Mouse (Mus musculus) MEL (cell line): ENCODE measurements around the gene Spata25. TPM values are rescaled to one million over a fixed set of nuclear protein-coding genes. Genes with fewer than 3 reads are reported as not detected.

Source experiments
- DNase-seq: peaks from one replicate; pipeline ENCODE4 v3.0.0; 2011; ENCODE audit warnings: low read depth, low spot score
- H3K27ac ChIP-seq: 2 replicates; pipeline ENCODE4 v1.5.1; 2012; ENCODE audit warnings: low read depth, mild to moderate bottlenecking, control low read depth, low read length, moderate library complexity; ENCODE audit not compliant: control insufficient read depth
- H3K27me3 ChIP-seq, 2 experiments: fragments of 150-350 bp in 1 of 2; sonication (generic) in 1 of 2; 2 replicates each; pipeline ENCODE4 v1.6.1; 2012; ENCODE audit warnings: low read length in 2 of 2, mild to moderate bottlenecking in 2 of 2, improper control_type of control experiment in 1 of 2, moderate library complexity in 1 of 2; ENCODE audit not compliant: insufficient read depth in 2 of 2, control insufficient read depth in 1 of 2
- H3K36me3 ChIP-seq, 2 experiments: 2 replicates each; pipeline ENCODE4 v1.6.1; 2012 to 2014; ENCODE audit warnings: low read length in 2 of 2, improper control_type of control experiment in 1 of 2, inconsistent platforms in 1 of 2, mild to moderate bottlenecking in 1 of 2; ENCODE audit not compliant: insufficient read depth in 2 of 2, control insufficient read depth in 1 of 2
- H3K4me1 ChIP-seq, 2 experiments: fragments of 150-350 bp in 1 of 2; sonication (generic) in 1 of 2; 2 replicates each; pipeline ENCODE4 v1.6.1; 2012; ENCODE audit warnings: low read length in 2 of 2, improper control_type of control experiment in 1 of 2, mild to moderate bottlenecking in 1 of 2; ENCODE audit not compliant: insufficient read depth in 2 of 2, control insufficient read depth in 1 of 2
- H3K4me3 ChIP-seq, 2 experiments: fragments of 150-350 bp in 1 of 2; sonication (generic) in 1 of 2; 2 replicates each; pipeline ENCODE4 v1.5.1; 2012; ENCODE audit warnings: low read depth in 2 of 2, low read length in 2 of 2, mild to moderate bottlenecking in 2 of 2, moderate library complexity in 2 of 2, control low read depth in 1 of 2, improper control_type of control experiment in 1 of 2; ENCODE audit not compliant: control insufficient read depth in 1 of 2, insufficient read depth in 1 of 2
- H3K79me2 ChIP-seq: 2 replicates; pipeline ENCODE4 v1.6.1; 2012; ENCODE audit warnings: mild to moderate bottlenecking, low read length, moderate library complexity; ENCODE audit not compliant: control insufficient read depth, poor library complexity, insufficient read depth
- H3K9ac ChIP-seq: 2 replicates; pipeline ENCODE4 v1.6.1; 2012; ENCODE audit warnings: low read depth, mild to moderate bottlenecking, control low read depth, low read length, moderate library complexity; ENCODE audit not compliant: control insufficient read depth, poor library complexity, severe bottlenecking
- H3K9me3 ChIP-seq: fragments of 150-350 bp; sonication (generic); replicated peaks from 2 replicates; pipeline ENCODE4 v1.6.1; 2012; ENCODE audit warnings: mild to moderate bottlenecking, low read length, improper control_type of control experiment, moderate library complexity; ENCODE audit not compliant: insufficient read depth
- CHD1 ChIP-seq: IDR thresholded peaks from 2 replicates; pipeline ENCODE4 v1.6.1; 2012; ENCODE audit warnings: low read depth, mild to moderate bottlenecking, inconsistent platforms, low read length, improper control_type of control experiment
- CTCF ChIP-seq, 3 experiments: IDR thresholded peaks in 2 of 3; conservative IDR thresholded peaks in 1 of 3; 2 replicates each; pipeline ENCODE4 v1.5.1; 2011 to 2012; ENCODE audit warnings: low read length in 3 of 3, low read depth in 2 of 3, mild to moderate bottlenecking in 2 of 3, improper control_type of control experiment in 1 of 3, inconsistent platforms in 1 of 3, mixed read lengths in 1 of 3, moderate library complexity in 1 of 3; ENCODE audit not compliant: control insufficient read depth in 1 of 3, insufficient read depth in 1 of 3, poor library complexity in 1 of 3, severe bottlenecking in 1 of 3
- E2F4 ChIP-seq: IDR thresholded peaks from 2 replicates; pipeline ENCODE4 v1.6.1; 2011; ENCODE audit warnings: low read depth, low read length, improper control_type of control experiment, borderline replicate concordance
- ETS1 ChIP-seq: IDR thresholded peaks from 2 replicates; pipeline ENCODE4 v1.6.1; 2012; ENCODE audit warnings: low read depth, mild to moderate bottlenecking, inconsistent platforms, low read length, improper control_type of control experiment, moderate library complexity
- GATA1 ChIP-seq: IDR thresholded peaks from 2 replicates; pipeline ENCODE4 v1.6.1; 2011; ENCODE audit warnings: low read depth, low read length, improper control_type of control experiment
- MAFK ChIP-seq: IDR thresholded peaks from 2 replicates; pipeline ENCODE4 v1.6.1; 2011; ENCODE audit warnings: low read depth, mild to moderate bottlenecking, low read length, improper control_type of control experiment, borderline replicate concordance
- MAX ChIP-seq: IDR thresholded peaks from 2 replicates; pipeline ENCODE4 v1.6.1; 2011; ENCODE audit warnings: low read length, improper control_type of control experiment
- MYB ChIP-seq: IDR thresholded peaks from 2 replicates; pipeline ENCODE4 v1.6.1; 2011; ENCODE audit warnings: mild to moderate bottlenecking, low read depth, low read length, improper control_type of control experiment
- NELFE ChIP-seq: IDR thresholded peaks from 2 replicates; pipeline ENCODE4 v1.6.1; 2011; ENCODE audit warnings: low read depth, low read length, improper control_type of control experiment
- NRF1 ChIP-seq: IDR thresholded peaks from 2 replicates; pipeline ENCODE4 v1.6.1; 2014; ENCODE audit warnings: low read depth, mild to moderate bottlenecking, inconsistent platforms, low read length, improper control_type of control experiment, moderate library complexity; ENCODE audit not compliant: poor library complexity, insufficient read depth, severe bottlenecking
- POLR2A ChIP-seq, 2 experiments: IDR thresholded peaks; 2 replicates each; pipeline ENCODE4 v1.6.1; 2011 to 2012; ENCODE audit warnings: low read length in 2 of 2, mild to moderate bottlenecking in 2 of 2, control low read depth in 1 of 2, improper control_type of control experiment in 1 of 2, low read depth in 1 of 2, moderate library complexity in 1 of 2; ENCODE audit not compliant: control insufficient read depth in 1 of 2, insufficient read depth in 1 of 2, poor library complexity in 1 of 2
- POLR2AphosphoS2 ChIP-seq: IDR thresholded peaks from 2 replicates; pipeline ENCODE4 v1.6.1; 2011; ENCODE audit warnings: low read length, improper control_type of control experiment
- POLR2AphosphoS5 ChIP-seq: IDR thresholded peaks from 2 replicates; pipeline ENCODE4 v1.6.1; 2012; ENCODE audit warnings: low read depth, borderline replicate concordance, mild to moderate bottlenecking, inconsistent platforms, low read length, moderate library complexity, mixed read lengths
- RAD21 ChIP-seq: IDR thresholded peaks from 2 replicates; pipeline ENCODE4 v1.6.1; 2011; ENCODE audit warnings: mild to moderate bottlenecking, low read depth, low read length, improper control_type of control experiment
- TAL1 ChIP-seq: IDR thresholded peaks from 2 replicates; pipeline ENCODE4 v1.6.1; 2012; ENCODE audit warnings: mild to moderate bottlenecking, inconsistent platforms, low read length, moderate library complexity, mixed read lengths
- UBTF ChIP-seq: IDR thresholded peaks from 2 replicates; pipeline ENCODE4 v1.6.1; 2012; ENCODE audit warnings: low read depth, mild to moderate bottlenecking, inconsistent platforms, low read length, improper control_type of control experiment, moderate library complexity, borderline replicate concordance; ENCODE audit not compliant: insufficient read depth
- USF1 ChIP-seq: IDR thresholded peaks from 2 replicates; pipeline ENCODE4 v1.6.1; 2014; ENCODE audit warnings: low read depth, mild to moderate bottlenecking, inconsistent platforms, low read length, improper control_type of control experiment, moderate library complexity
- USF2 ChIP-seq, 2 experiments: IDR thresholded peaks; 2 replicates each; pipeline ENCODE4 v1.6.1; 2011 to 2012; ENCODE audit warnings: improper control_type of control experiment in 2 of 2, low read length in 2 of 2, borderline replicate concordance in 1 of 2, inconsistent platforms in 1 of 2, low read depth in 1 of 2, mild to moderate bottlenecking in 1 of 2; ENCODE audit not compliant: insufficient read depth in 1 of 2
- ZNF384 ChIP-seq: IDR thresholded peaks from 2 replicates; pipeline ENCODE4 v1.6.1; 2012; ENCODE audit warnings: low read depth, mild to moderate bottlenecking, inconsistent platforms, low read length, improper control_type of control experiment
- polyA plus RNA-seq, 2 experiments: library from polyadenylated mRNA; stranded (reverse) in 1 of 2; unstranded in 1 of 2; fragments of >175 nt in 1 of 2; fragments of >200 nt in 1 of 2; gene quantifications; 2 replicates each; pipeline versions ENCODE4 v1.2.1 to v1.2.4; 2012; ENCODE audit warnings: low replicate concordance in 2 of 2, low read depth in 1 of 2; ENCODE audit not compliant: insufficient read length in 2 of 2, insufficient read depth in 1 of 2, missing spikeins in 1 of 2
- total RNA-seq: library from RNA; depleted of rRNA; stranded (reverse); fragments of 300-350 nt; gene quantifications from 2 replicates; pipeline ENCODE4 v1.2.3, GENCODE M21; 2012; rRNA removed

The Spata25 gene
- total and polyA plus RNA-seq, 3 experiments, result 0.13 to 0.50 TPM; not detected in 1

- no peaks in the 10 kb centered on the region for H3K27me3 ChIP-seq
- no peaks in the 10 kb centered on the region for H3K9me3 ChIP-seq
- no peak overlapping the region for H3K4me3 ChIP-seq
Measured at GRCm38 (mm10) chr2:164777246-164778014, 50.9 kb downstream of the Spata25 start.

GRCm38 (mm10) chr2:164776801-164777200 lies 51.5 kb downstream of the Spata25 start:
- no peak overlapping the region for H3K4me3 ChIP-seq
- no peaks in the 10 kb centered on the region for H3K27me3 ChIP-seq
- H3K36me3 ChIP-seq, result peaks cover 0 to 15% of the 10 kb centered on the region in 2 experiments; a peak in 2 of 4 replicates
- H3K79me2 ChIP-seq, result peaks cover 2% of the 10 kb centered on the region; the same call in 1 of the 2 replicates
- H3K9me3 ChIP-seq, result no peaks in the 10 kb centered on the region
- peaks cover 0 to 17% of the 10 kb centered on the region in 2 experiments; a peak in 3 of 4 replicates for H3K4me1 ChIP-seq
- no peak overlapping the region for H3K27ac ChIP-seq
- no peak for DNase-seq
- no peak overlapping the region for H3K9ac ChIP-seq
- no peak for TF ChIP-seq ZNF384

More at GRCm38 (mm10) chr2:164777246-164778014, 50.9 kb downstream of the Spata25 start:
- H3K36me3 ChIP-seq, result peaks cover 0 to 10% of the 10 kb centered on the region in 2 experiments; a peak in 2 of 4 replicates
- TF ChIP-seq CHD1, result no peak
- no peak for TF ChIP-seq USF2 (IDR thresholded peaks at IDR 0.05; ENCODE audit: borderline replicate concordance in 1 of 2, insufficient read depth in 1 of 2, low read depth in 1 of 2, low read length in 2 of 2)
- no peak for TF ChIP-seq MAX
- TF ChIP-seq POLR2A (IDR thresholded peaks at IDR 0.05; ENCODE audit: control insufficient read depth in 1 of 2, insufficient read depth in 1 of 2, low read depth in 1 of 2, low read length in 2 of 2, poor library complexity in 1 of 2), result no peak
- no peak for TF ChIP-seq E2F4
- TF ChIP-seq CTCF (IDR thresholded peaks at IDR 0.05 in 2 of 3, conservative IDR thresholded peaks at IDR 0.05 in 1 of 3; ENCODE audit: control insufficient read depth in 1 of 3, insufficient read depth in 1 of 3, low read depth in 2 of 3, low read length in 3 of 3, poor library complexity in 1 of 3, severe bottlenecking in 1 of 3), result no peak
- TF ChIP-seq ETS1, result no peak
- TF ChIP-seq NRF1, result no peak
- no peak for TF ChIP-seq TAL1
- TF ChIP-seq POLR2AphosphoS5, result no peak
- TF ChIP-seq RAD21, result no peak
- no peak for TF ChIP-seq MYB
- no peak for TF ChIP-seq GATA1
- TF ChIP-seq UBTF, result no peak
- no peak for TF ChIP-seq POLR2AphosphoS2
- TF ChIP-seq MAFK, result no peak
- no peak for TF ChIP-seq NELFE
- TF ChIP-seq USF1, result no peak
- TF ChIP-seq ZNF384, result no peak
- no peaks in the 10 kb centered on the region for H3K79me2 ChIP-seq
- H3K4me1 ChIP-seq, result peaks cover 0 to 11% of the 10 kb centered on the region in 2 experiments; a peak in 3 of 4 replicates
- no peak overlapping the region for H3K27ac ChIP-seq
- no peak for DNase-seq
- no peak overlapping the region for H3K9ac ChIP-seq

Other genes starting within 250 kb of the Spata25 start
- gene Wfdc6a, start 243.1 kb downstream of the Spata25 start, total RNA-seq, result not detected in 2 replicates
- gene Wfdc6a, start 243.1 kb downstream of the Spata25 start, polyA plus RNA-seq, result not detected
- gene Eppin, start 234.9 kb downstream of the Spata25 start, total RNA-seq, result not detected in 2 replicates
- not detected for gene Eppin, start 234.9 kb downstream of the Spata25 start, polyA plus RNA-seq
- not detected in 2 replicates for gene Wfdc6b, start 215.0 kb downstream of the Spata25 start, total RNA-seq
- gene Wfdc6b, start 215.0 kb downstream of the Spata25 start, polyA plus RNA-seq, result not detected
- not detected in 2 replicates for gene Wfdc8, start 214.9 kb downstream of the Spata25 start, total RNA-seq
- not detected for gene Wfdc8, start 214.9 kb downstream of the Spata25 start, polyA plus RNA-seq
- not detected in 2 replicates for gene Wfdc16, start 189.7 kb downstream of the Spata25 start, total RNA-seq
- not detected for gene Wfdc16, start 189.7 kb downstream of the Spata25 start, polyA plus RNA-seq
- gene Wfdc10, start 172.5 kb downstream of the Spata25 start, total RNA-seq, result not detected in 2 replicates
- gene Wfdc10, start 172.5 kb downstream of the Spata25 start, polyA plus RNA-seq, result not detected
- gene Wfdc9, start 172.0 kb downstream of the Spata25 start, total RNA-seq, result not detected in 2 replicates
- not detected for gene Wfdc9, start 172.0 kb downstream of the Spata25 start, polyA plus RNA-seq
- not detected in 2 replicates for gene Wfdc11, start 154.4 kb downstream of the Spata25 start, total RNA-seq
- gene Wfdc11, start 154.4 kb downstream of the Spata25 start, polyA plus RNA-seq, result not detected
- gene Wfdc13, start 143.4 kb downstream of the Spata25 start, total RNA-seq, result 0.12 TPM in 1 of 2 replicates, not detected in the other
- gene Wfdc13, start 143.4 kb downstream of the Spata25 start, polyA plus RNA-seq, result not detected
- gene Spint4, start 130.0 kb downstream of the Spata25 start, total RNA-seq, result not detected in 2 replicates
- gene Spint4, start 130.0 kb downstream of the Spata25 start, polyA plus RNA-seq, result not detected
- not detected in 2 replicates for gene Spint5, start 113.2 kb downstream of the Spata25 start, total RNA-seq
- gene Spint5, start 113.2 kb downstream of the Spata25 start, polyA plus RNA-seq, result not detected
- 0.20 and 0.31 TPM in 2 replicates for gene Wfdc3, start 82.6 kb downstream of the Spata25 start, total RNA-seq
- under 1 TPM in 1 of 2 experiments, not detected in 1; 0.40 TPM for gene Wfdc3, start 82.6 kb downstream of the Spata25 start, polyA plus RNA-seq
- 20.6 and 20.9 TPM in 2 replicates for gene Dnttip1, start 82.6 kb downstream of the Spata25 start, total RNA-seq
- gene Dnttip1, start 82.6 kb downstream of the Spata25 start, polyA plus RNA-seq, result 10 to 100 TPM in 1 of 2 experiments, not detected in 1; 59.9 TPM
- gene Ube2c, start 58.6 kb downstream of the Spata25 start, total RNA-seq, result 170 and 177 TPM in 2 replicates
- gene Ube2c, start 58.6 kb downstream of the Spata25 start, polyA plus RNA-seq, result 100 to 1,000 TPM; 257 to 365 TPM
- gene Tnnc2, start 48.6 kb downstream of the Spata25 start, total RNA-seq, result not detected in 2 replicates
- not detected for gene Tnnc2, start 48.6 kb downstream of the Spata25 start, polyA plus RNA-seq
- gene Snx21, start 42.7 kb downstream of the Spata25 start, total RNA-seq, result 3.8 and 4.0 TPM in 2 replicates
- 1 to 10 TPM in 1 of 2 experiments, not detected in 1; 7.7 TPM for gene Snx21, start 42.7 kb downstream of the Spata25 start, polyA plus RNA-seq
- 32.2 and 40.3 TPM in 2 replicates for gene Acot8, start 23.7 kb downstream of the Spata25 start, total RNA-seq
- gene Acot8, start 23.7 kb downstream of the Spata25 start, polyA plus RNA-seq, result 10 to 100 TPM in 1 of 2 experiments, not detected in 1; 30.9 TPM
- gene Zswim3, start 23.4 kb downstream of the Spata25 start, total RNA-seq, result 4.7 and 4.8 TPM in 2 replicates
- 1 to 10 TPM in 1 of 2 experiments, not detected in 1; 5.9 TPM for gene Zswim3, start 23.4 kb downstream of the Spata25 start, polyA plus RNA-seq
- 7.1 and 8.2 TPM in 2 replicates for gene Zswim1, start 5.9 kb downstream of the Spata25 start, total RNA-seq
- 10 to 100 TPM in 1 of 2 experiments, not detected in 1; 17.4 TPM for gene Zswim1, start 5.9 kb downstream of the Spata25 start, polyA plus RNA-seq
- gene Ctsa, start 4.3 kb upstream of the Spata25 start, total RNA-seq, result 46.3 and 50.5 TPM in 2 replicates
- 10 to 100 TPM in 1 of 2 experiments, not detected in 1; 87.7 TPM for gene Ctsa, start 4.3 kb upstream of the Spata25 start, polyA plus RNA-seq
- 1.6 and 2.0 TPM in 2 replicates for gene Neurl2, start 4.9 kb upstream of the Spata25 start, total RNA-seq
- gene Neurl2, start 4.9 kb upstream of the Spata25 start, polyA plus RNA-seq, result 1 to 10 TPM in 1 of 2 experiments, not detected in 1; 2.6 TPM
- 5.2 and 6.8 TPM in 2 replicates for gene Pltp, start 29.2 kb upstream of the Spata25 start, total RNA-seq
- 10 to 100 TPM in 1 of 2 experiments, not detected in 1; 17.1 TPM for gene Pltp, start 29.2 kb upstream of the Spata25 start, polyA plus RNA-seq
- gene Pcif1, start 50.8 kb upstream of the Spata25 start, total RNA-seq, result 46.8 and 47.6 TPM in 2 replicates
- 100 to 1,000 TPM in 1 of 2 experiments, not detected in 1; 118 TPM for gene Pcif1, start 50.8 kb upstream of the Spata25 start, polyA plus RNA-seq
- 12.3 and 12.6 TPM in 2 replicates for gene Zfp335, start 83.2 kb upstream of the Spata25 start, total RNA-seq
- gene Zfp335, start 83.2 kb upstream of the Spata25 start, polyA plus RNA-seq, result 10 to 100 TPM in 1 of 2 experiments, not detected in 1; 24.1 TPM
- 0.20 and 0.23 TPM in 2 replicates for gene Mmp9, start 112.2 kb upstream of the Spata25 start, total RNA-seq
- under 1 TPM in 1 of 2 experiments, not detected in 1; 0.19 TPM for gene Mmp9, start 112.2 kb upstream of the Spata25 start, polyA plus RNA-seq
- gene Slc12a5, start 132.3 kb upstream of the Spata25 start, total RNA-seq, result 0.36 and 0.50 TPM in 2 replicates
- 1 to 10 TPM in 1 of 2 experiments, not detected in 1; 1.3 TPM for gene Slc12a5, start 132.3 kb upstream of the Spata25 start, polyA plus RNA-seq
- gene Ncoa5, start 206.3 kb upstream of the Spata25 start, total RNA-seq, result 35.1 and 35.8 TPM in 2 replicates
- 10 to 100 TPM; 61.0 to 76.6 TPM for gene Ncoa5, start 206.3 kb upstream of the Spata25 start, polyA plus RNA-seq
- gene Cd40, start 227.1 kb upstream of the Spata25 start, total RNA-seq, result not detected in 2 replicates
- under 1 TPM in 1 of 2 experiments, not detected in 1; 0.08 TPM for gene Cd40, start 227.1 kb upstream of the Spata25 start, polyA plus RNA-seq